Mouse (Mus musculus) bone marrow macrophage, adult 2 months (primary cell): ENCODE data around the gene Spag8.

ENCODE experiments used
- CTCF ChIP-seq: IDR thresholded peaks from 2 replicates; pipeline ENCODE4 v1.5.1; 2012; ENCODE audit warnings: low read depth, mild to moderate bottlenecking, low read length, moderate library complexity
- POLR2A ChIP-seq: IDR thresholded peaks from 2 replicates; pipeline ENCODE4 v1.6.1; 2012; ENCODE audit warnings: mild to moderate bottlenecking, low read depth, low read length, borderline replicate concordance

DNA sequence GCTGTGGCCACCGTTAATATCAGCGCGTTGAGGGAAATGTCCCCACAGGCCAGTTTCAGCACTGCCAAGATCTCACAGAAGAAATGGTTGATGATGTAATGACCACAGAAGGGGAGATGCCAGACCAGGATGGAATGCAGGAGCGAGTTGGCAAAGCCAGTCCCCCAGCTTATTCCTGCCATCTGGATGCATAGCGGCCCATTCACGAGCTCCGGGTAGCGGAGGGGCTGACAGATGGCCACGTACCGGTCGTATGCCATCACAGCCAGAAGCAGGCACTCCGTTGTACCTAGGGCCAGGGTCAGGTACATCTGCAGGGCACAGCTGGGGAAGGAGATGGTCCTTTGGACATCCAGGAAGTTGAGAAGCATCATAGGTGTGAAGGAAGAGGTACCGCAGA, 43.2 kb upstream of the Spag8 start:
- TF ChIP-seq CTCF (no peak), POLR2A (no peak)
